Mouse (Mus musculus): Measurements from ENCODE around the gene Arfgef3. TPM values are rescaled to one million over a fixed set of nuclear protein-coding genes. Genes with fewer than 3 reads are reported as not detected.

The Arfgef3 gene
- total and polyA plus RNA-seq, 3 experiments = not detected

DNA sequence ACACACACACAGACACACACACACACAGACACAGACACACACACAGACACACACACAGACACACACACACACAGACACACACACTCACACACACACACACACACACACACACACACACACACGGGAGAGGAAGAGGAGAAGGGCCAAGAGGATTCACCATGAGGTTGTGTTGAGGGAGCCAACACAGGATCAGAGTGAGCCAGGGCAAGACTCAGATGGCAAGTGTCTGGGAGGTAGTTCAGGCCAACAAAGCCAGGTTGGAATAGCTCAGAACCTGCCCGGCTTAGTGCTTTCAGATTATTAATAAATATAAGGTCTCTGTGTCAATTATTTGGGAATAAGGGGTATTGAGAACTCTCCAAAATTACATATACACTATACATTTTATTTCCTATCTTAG is 33.9 kb downstream of the Arfgef3 start:
- TF ChIP-seq POLR2A (IDR thresholded peaks at IDR 0.05; ENCODE audit: control insufficient read depth in 1 of 2, insufficient read depth in 1 of 2, low read depth in 1 of 2, low read length in 2 of 2, poor library complexity in 1 of 2) (no peak), MAFK (IDR thresholded peaks at IDR 0.05; ENCODE audit: borderline replicate concordance, low read depth, low read length) (no peak), GATA1 (IDR thresholded peaks at IDR 0.05; ENCODE audit: low read depth, low read length) (no peak), ZC3H11A (IDR thresholded peaks at IDR 0.05; ENCODE audit: low read depth, low read length) (no peak), SIN3A (IDR thresholded peaks at IDR 0.05; ENCODE audit: low read length) (no peak), MEF2A (IDR thresholded peaks at IDR 0.05; ENCODE audit: extremely low read depth, insufficient replicate concordance, low read depth, low read length, poor library complexity, severe bottlenecking) (no peak), KAT2A (conservative IDR thresholded peaks at IDR 0.05; ENCODE audit: low read depth, low read length) (no peak), E2F4 (IDR thresholded peaks at IDR 0.05; ENCODE audit: borderline replicate concordance, low read depth, low read length) (no peak), MAX (IDR thresholded peaks at IDR 0.05; ENCODE audit: low read length) (no peak), EP300 (IDR thresholded peaks at IDR 0.05; ENCODE audit: low read depth in 1 of 2, low read length in 2 of 2) (no peak), ETS1 (IDR thresholded peaks at IDR 0.05; ENCODE audit: low read depth, low read length) (no peak), POLR2AphosphoS2 (IDR thresholded peaks at IDR 0.05; ENCODE audit: low read length) (no peak), MXI1 (IDR thresholded peaks at IDR 0.05; ENCODE audit: low read depth, low read length) (no peak), CTCF (IDR thresholded peaks at IDR 0.05 in 2 of 3, conservative IDR thresholded peaks at IDR 0.05 in 1 of 3; ENCODE audit: control insufficient read depth in 1 of 3, insufficient read depth in 1 of 3, low read depth in 2 of 3, low read length in 3 of 3, poor library complexity in 1 of 3, severe bottlenecking in 1 of 3) (no peak), MYC (IDR thresholded peaks at IDR 0.05; ENCODE audit: low read depth, low read length) (no peak), RAD21 (IDR thresholded peaks at IDR 0.05; ENCODE audit: low read depth, low read length) (no peak)
- Histone ChIP-seq H3K36me3 (ENCODE audit: control insufficient read depth in 1 of 2, insufficient read depth in 2 of 2, low read length in 2 of 2) (no peaks in the 10 kb centered on the region), H3K27me3 (ENCODE audit: control insufficient read depth in 1 of 2, insufficient read depth in 2 of 2, low read length in 2 of 2) (no peaks in the 10 kb centered on the region), H3K9me3 (replicated peaks; ENCODE audit: insufficient read depth, low read length) (no peaks in the 10 kb centered on the region), H3K4me3 (ENCODE audit: control insufficient read depth in 1 of 2, insufficient read depth in 1 of 2, low read depth in 2 of 2, low read length in 2 of 2) (no peak overlapping the region), H3K27ac (ENCODE audit: control insufficient read depth, low read depth, low read length) (no peak overlapping the region), H3K4me1 (ENCODE audit: control insufficient read depth in 1 of 2, insufficient read depth in 2 of 2, low read length in 2 of 2) (no peaks in the 10 kb centered on the region), H3K9ac (ENCODE audit: control insufficient read depth, low read depth, low read length, poor library complexity, severe bottlenecking) (no peak overlapping the region), H3K79me2 (ENCODE audit: control insufficient read depth, insufficient read depth, low read length, poor library complexity) (no peaks in the 10 kb centered on the region)
- no peak for DNase-seq (ENCODE audit: low read depth, low spot score)

DNA sequence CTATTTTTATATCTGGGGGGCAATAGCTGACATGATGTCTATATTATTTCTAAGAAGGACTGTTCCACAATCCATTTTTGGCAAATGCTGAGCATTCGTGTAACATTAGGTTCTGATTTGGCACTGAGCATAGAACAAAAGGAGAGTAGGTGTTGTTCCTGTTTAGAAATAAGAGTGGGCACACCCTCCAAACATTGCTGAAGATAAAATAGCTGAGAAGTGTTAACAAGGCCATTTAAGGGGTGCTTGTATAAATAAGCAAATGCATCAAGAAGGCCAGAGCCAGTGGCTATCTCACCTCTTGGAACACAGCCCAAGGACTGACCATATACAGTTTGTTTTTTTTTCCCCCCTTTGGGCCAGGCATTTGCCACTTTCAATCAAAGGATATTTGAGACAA is 35.1 kb downstream of the Arfgef3 start:
- DNase-seq (ENCODE audit: low read depth, low spot score) = no peak
- no peak overlapping the region for H3K4me3 ChIP-seq (ENCODE audit: control insufficient read depth in 1 of 2, insufficient read depth in 1 of 2, low read depth in 2 of 2, low read length in 2 of 2)
- H3K4me1 ChIP-seq (ENCODE audit: control insufficient read depth in 1 of 2, insufficient read depth in 2 of 2, low read length in 2 of 2) = no peaks in the 10 kb centered on the region
- H3K9ac ChIP-seq (ENCODE audit: control insufficient read depth, low read depth, low read length, poor library complexity, severe bottlenecking) = no peak overlapping the region
- H3K9me3 ChIP-seq (replicated peaks; ENCODE audit: insufficient read depth, low read length) = no peaks in the 10 kb centered on the region
- H3K27me3 ChIP-seq (ENCODE audit: control insufficient read depth in 1 of 2, insufficient read depth in 2 of 2, low read length in 2 of 2) = no peaks in the 10 kb centered on the region
- no peaks in the 10 kb centered on the region for H3K79me2 ChIP-seq (ENCODE audit: control insufficient read depth, insufficient read depth, low read length, poor library complexity)
- H3K27ac ChIP-seq (ENCODE audit: control insufficient read depth, low read depth, low read length) = no peak overlapping the region
- TF ChIP-seq USF2 (IDR thresholded peaks at IDR 0.05; ENCODE audit: borderline replicate concordance in 1 of 2, insufficient read depth in 1 of 2, low read depth in 1 of 2, low read length in 2 of 2) (no peak), POLR2AphosphoS5 (IDR thresholded peaks at IDR 0.05; ENCODE audit: borderline replicate concordance, low read depth, low read length) (no peak), MYB (IDR thresholded peaks at IDR 0.05; ENCODE audit: low read depth, low read length) (no peak), ZC3H11A (IDR thresholded peaks at IDR 0.05; ENCODE audit: low read depth, low read length) (no peak)
- no peaks in the 10 kb centered on the region for H3K36me3 ChIP-seq (ENCODE audit: control insufficient read depth in 1 of 2, insufficient read depth in 2 of 2, low read length in 2 of 2)

Measured in MEL (cell line).